Mouse (Mus musculus) hindbrain, embryonic 15.5 days (tissue): ENCODE data around the gene Ubox5. TPM values are rescaled to one million over a fixed set of nuclear protein-coding genes. Genes with fewer than 3 reads are reported as not detected.

Experiments
- ATAC-seq: fragments of 200-750 bp; cut with Nextera tagmentation; 2 replicates; pipeline ENCODE4 v1.8.0; 2017; ENCODE audit warnings: low read depth, moderate number of reproducible peaks, moderate TSS enrichment; ENCODE audit not compliant: low FRiP score
- H3K27ac ChIP-seq: fragments of 300-500 bp; sonication (generic); replicated peaks from 2 replicates; pipeline ENCODE4 v1.5.1; 2015; ENCODE audit warnings: mild to moderate bottlenecking, inconsistent platforms
- H3K27me3 ChIP-seq: fragments of 300-500 bp; sonication (generic); 2 replicates; pipeline ENCODE4 v1.6.1; 2015; ENCODE audit warnings: control low read depth, inconsistent platforms
- H3K36me3 ChIP-seq: fragments of 300-500 bp; sonication (generic); 2 replicates; pipeline ENCODE4 v1.6.1; 2015; ENCODE audit warnings: control low read depth, inconsistent platforms
- H3K4me1 ChIP-seq: fragments of 300-500 bp; sonication (generic); replicated peaks from 2 replicates; pipeline ENCODE4 v1.6.1; 2015; ENCODE audit warnings: control low read depth, inconsistent platforms
- H3K4me2 ChIP-seq: fragments of 300-500 bp; sonication (generic); 2 replicates; pipeline ENCODE4 v1.6.1; 2015; ENCODE audit warnings: moderate library complexity, mild to moderate bottlenecking, inconsistent platforms
- H3K4me3 ChIP-seq: fragments of 300-500 bp; sonication (generic); 2 replicates; pipeline ENCODE4 v1.5.1; 2015; ENCODE audit warnings: mild to moderate bottlenecking, inconsistent platforms
- H3K9ac ChIP-seq: fragments of 300-500 bp; sonication (generic); 2 replicates; pipeline ENCODE4 v1.6.1; 2015; ENCODE audit warnings: inconsistent platforms
- H3K9me3 ChIP-seq: fragments of 300-500 bp; sonication (generic); 2 replicates; pipeline ENCODE4 v1.6.1; 2016; ENCODE audit warnings: control low read depth, inconsistent platforms
- WGBS: fragments of 180-500 bp; shearing (Covaris S2); methylation state at CpG from one replicate; pipeline ENCODE4 v1.1.7; 2015; 5-methylcytosine and 5-hydroxymethylcytosine counted together
- polyA plus RNA-seq: library from polyadenylated mRNA; unstranded; fragments of >200 nt; fragmentation: Nextera tagmentation; extraction: Ambion mirVana; gene quantifications from 2 replicates; pipeline ENCODE4 v1.2.1, GENCODE M21; 2015

The Ubox5 gene
- polyA plus RNA-seq, 1 experiment from 2014 or later: 10.0 TPM

GRCm38 (mm10) chr2:130569926-130570325 lies 59.9 kb downstream of the Ubox5 start:
- no peak overlapping the region for H3K4me2 ChIP-seq
- peaks cover 8% of the 10 kb centered on the region for H3K4me1 ChIP-seq
- H3K27ac ChIP-seq: no peak overlapping the region
- peaks cover 3% of the 10 kb centered on the region for H3K27me3 ChIP-seq
- no peak overlapping the region for H3K4me3 ChIP-seq
- peaks cover 15% of the 10 kb centered on the region for H3K36me3 ChIP-seq
- H3K9me3 ChIP-seq: no peaks in the 10 kb centered on the region
- H3K9ac ChIP-seq: no peak overlapping the region
- no peak for ATAC-seq

GRCm38 (mm10) chr2:130568921-130569320 lies 60.9 kb downstream of the Ubox5 start:
- peaks cover 16% of the 10 kb centered on the region for H3K4me1 ChIP-seq
- no peaks in the 10 kb centered on the region for H3K9me3 ChIP-seq
- H3K36me3 ChIP-seq: peaks cover 15% of the 10 kb centered on the region
- 72% methylated on average over 4 of the region's 4 CpGs for WGBS
- no peak for ATAC-seq
- H3K4me2 ChIP-seq: no peak overlapping the region
- H3K27ac ChIP-seq: no peak overlapping the region
- H3K27me3 ChIP-seq: 0 out of 2 replicates have a peak, but pooled peaks cover 2% of the 10 kb centered on the region
- H3K9ac ChIP-seq: no peak overlapping the region
- no peak overlapping the region for H3K4me3 ChIP-seq

GRCm38 (mm10) chr2:130564983-130565382 lies 64.9 kb downstream of the Ubox5 start:
- ATAC-seq: no peak
- 80% methylated on average over 8 of the region's 8 CpGs for WGBS
- H3K27ac ChIP-seq: no peak overlapping the region
- no peaks in the 10 kb centered on the region for H3K9me3 ChIP-seq
- H3K4me1 ChIP-seq: peaks cover 23% of the 10 kb centered on the region
- no peaks in the 10 kb centered on the region for H3K27me3 ChIP-seq
- peak overlapping the region; percentile 69 for H3K4me2 ChIP-seq
- peak overlapping the region; percentile 88; the same call in 1 of the 2 replicates for H3K9ac ChIP-seq
- peak overlapping the region; percentile 91 for H3K4me3 ChIP-seq
- peaks cover 15% of the 10 kb centered on the region for H3K36me3 ChIP-seq

GRCm38 (mm10) chr2:130564063-130564462 lies 65.8 kb downstream of the Ubox5 start:
- 0% methylated on average over 23 of the region's 23 CpGs for WGBS
- Histone ChIP-seq H3K4me2 (peak overlapping the region; percentile 69), H3K9me3 (no peaks in the 10 kb centered on the region), H3K27me3 (no peaks in the 10 kb centered on the region), H3K4me1 (peaks cover 23% of the 10 kb centered on the region), H3K4me3 (peak overlapping the region; percentile 91), H3K36me3 (peaks cover 15% of the 10 kb centered on the region), H3K27ac (peak overlapping the region; percentile 77), H3K9ac (peak overlapping the region; percentile 88)
- no peak for ATAC-seq

GRCm38 (mm10) chr2:130563212-130564055 lies 66.4 kb downstream of the Ubox5 start, which contains the start of gene Mrps26:
TSS of gene Mrps26 (plus strand) at chr2:130563742.
- Histone ChIP-seq H3K4me1 (peaks cover 23% of the 10 kb centered on the region), H3K27me3 (no peaks in the 10 kb centered on the region), H3K27ac (peak within 1 kb of the TSS; percentile 77), H3K4me2 (peak within 1 kb of the TSS; percentile 69), H3K4me3 (peak within 1 kb of the TSS; percentile 91), H3K9me3 (no peaks in the 10 kb centered on the region), H3K36me3 (peaks cover 15% of the 10 kb centered on the region), H3K9ac (peak within 1 kb of the TSS; percentile 88)
- 1% methylated on average over 61 of the region's 61 CpGs for WGBS
- ATAC-seq: peak; percentile 99

GRCm38 (mm10) chr2:130558015-130558414 lies 71.8 kb downstream of the Ubox5 start:
- Histone ChIP-seq H3K9ac (no peak overlapping the region), H3K36me3 (peaks cover 33% of the 10 kb centered on the region), H3K4me2 (no peak overlapping the region), H3K27me3 (no peaks in the 10 kb centered on the region), H3K4me3 (no peak overlapping the region), H3K4me1 (peaks cover 5% of the 10 kb centered on the region), H3K9me3 (no peaks in the 10 kb centered on the region), H3K27ac (no peak overlapping the region)
- no peak for ATAC-seq
- WGBS: 75% methylated on average over 2 of the region's 2 CpGs

- no peaks in the 10 kb centered on the region for H3K4me1 ChIP-seq
- H3K4me3 ChIP-seq: no peak overlapping the region
- no peak overlapping the region for H3K9ac ChIP-seq
- H3K4me2 ChIP-seq: no peak overlapping the region
- ATAC-seq: no peak
- no peak overlapping the region for H3K27ac ChIP-seq
- no peaks in the 10 kb centered on the region for H3K27me3 ChIP-seq
- WGBS: 97% methylated on average over 2 of the region's 2 CpGs
- H3K36me3 ChIP-seq: peaks cover 35% of the 10 kb centered on the region
- H3K9me3 ChIP-seq: no peaks in the 10 kb centered on the region
Observed at GRCm38 (mm10) chr2:130557462-130557861, 72.4 kb downstream of the Ubox5 start.

- WGBS: 100% methylated on average over 1 of the region's 1 CpGs
- H3K27ac ChIP-seq: no peak overlapping the region
- no peaks in the 10 kb centered on the region for H3K9me3 ChIP-seq
- no peak for ATAC-seq
- peaks cover 43% of the 10 kb centered on the region for H3K36me3 ChIP-seq
- H3K4me2 ChIP-seq: no peak overlapping the region
- H3K9ac ChIP-seq: no peak overlapping the region
- H3K4me3 ChIP-seq: no peak overlapping the region
- no peaks in the 10 kb centered on the region for H3K4me1 ChIP-seq
- no peaks in the 10 kb centered on the region for H3K27me3 ChIP-seq
Observed at GRCm38 (mm10) chr2:130556292-130556691, 73.5 kb downstream of the Ubox5 start.

- Histone ChIP-seq H3K4me3 (no peak overlapping the region), H3K9ac (no peak overlapping the region), H3K9me3 (no peaks in the 10 kb centered on the region), H3K27ac (no peak overlapping the region), H3K27me3 (no peaks in the 10 kb centered on the region), H3K36me3 (peaks cover 50% of the 10 kb centered on the region), H3K4me1 (no peaks in the 10 kb centered on the region), H3K4me2 (no peak overlapping the region)
- no peak for ATAC-seq
- 92% methylated on average over 7 of the region's 7 CpGs for WGBS
Observed at GRCm38 (mm10) chr2:130554841-130555240, 75.0 kb downstream of the Ubox5 start.

GRCm38 (mm10) chr2:130546957-130547356 lies 82.9 kb downstream of the Ubox5 start:
- 94% methylated on average over 8 of the region's 8 CpGs for WGBS
- peaks cover 80% of the 10 kb centered on the region for H3K36me3 ChIP-seq
- H3K27ac ChIP-seq: no peak overlapping the region
- no peak overlapping the region for H3K9ac ChIP-seq
- H3K4me1 ChIP-seq: no peaks in the 10 kb centered on the region
- ATAC-seq: no peak
- no peaks in the 10 kb centered on the region for H3K9me3 ChIP-seq
- H3K27me3 ChIP-seq: no peaks in the 10 kb centered on the region
- no peak overlapping the region for H3K4me3 ChIP-seq
- H3K4me2 ChIP-seq: no peak overlapping the region

- 90% methylated on average over 9 of the region's 9 CpGs for WGBS
- no peaks in the 10 kb centered on the region for H3K27me3 ChIP-seq
- H3K4me2 ChIP-seq: no peak overlapping the region
- peaks cover 90% of the 10 kb centered on the region for H3K36me3 ChIP-seq
- H3K9me3 ChIP-seq: no peaks in the 10 kb centered on the region
- no peak overlapping the region for H3K27ac ChIP-seq
- H3K4me1 ChIP-seq: no peaks in the 10 kb centered on the region
- H3K4me3 ChIP-seq: no peak overlapping the region
- H3K9ac ChIP-seq: no peak overlapping the region
- ATAC-seq: no peak
Observed at GRCm38 (mm10) chr2:130540266-130540665, 89.6 kb downstream of the Ubox5 start.
